Mouse (Mus musculus): ENCODE measurements around the gene Nop53.

Gene Nop53

DNA sequence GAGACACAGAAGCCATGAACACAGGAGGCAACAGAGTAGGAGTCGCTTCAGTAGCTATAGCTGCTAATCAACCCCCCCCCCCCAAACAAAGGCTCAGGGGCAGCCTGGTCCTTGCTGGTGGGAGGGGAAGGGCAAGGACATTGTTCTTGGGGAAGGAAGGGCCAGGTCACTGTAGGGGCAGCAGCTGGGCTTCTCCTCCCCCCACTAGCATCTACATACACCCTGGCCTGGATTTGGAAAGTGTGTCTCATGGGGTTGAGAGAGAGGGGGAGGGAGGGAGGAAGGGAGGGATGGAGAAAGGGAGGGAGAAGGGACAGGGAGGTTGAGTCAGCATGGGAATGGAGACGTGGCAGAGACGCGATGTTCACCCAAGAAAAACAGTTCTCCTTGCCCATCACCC is 14.8 kb upstream of the Nop53 start:
- in situ Hi-C loops (cut with MboI, MseI) = no loop called here

DNA sequence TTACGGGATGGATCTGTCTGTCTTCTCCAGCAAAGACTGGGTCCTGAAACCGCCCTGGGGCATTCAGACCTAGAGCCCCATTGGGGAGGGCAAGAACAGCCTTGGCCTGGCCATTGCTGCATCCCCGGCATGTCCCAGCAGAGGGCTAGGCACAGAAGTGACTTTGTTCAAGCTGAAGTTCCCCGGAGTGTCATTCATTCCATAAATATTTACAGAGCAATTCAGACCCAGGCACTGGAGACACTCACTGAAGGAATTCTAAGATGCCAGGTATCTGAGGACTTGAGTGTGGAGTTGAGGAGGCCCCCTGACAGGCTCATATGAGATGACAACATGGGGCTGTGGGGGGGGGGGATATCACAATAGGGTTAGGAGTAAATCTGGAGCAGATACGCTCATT is 10.3 kb upstream of the Nop53 start:
- in situ Hi-C loops (cut with MboI, MseI) = no loop called here

DNA sequence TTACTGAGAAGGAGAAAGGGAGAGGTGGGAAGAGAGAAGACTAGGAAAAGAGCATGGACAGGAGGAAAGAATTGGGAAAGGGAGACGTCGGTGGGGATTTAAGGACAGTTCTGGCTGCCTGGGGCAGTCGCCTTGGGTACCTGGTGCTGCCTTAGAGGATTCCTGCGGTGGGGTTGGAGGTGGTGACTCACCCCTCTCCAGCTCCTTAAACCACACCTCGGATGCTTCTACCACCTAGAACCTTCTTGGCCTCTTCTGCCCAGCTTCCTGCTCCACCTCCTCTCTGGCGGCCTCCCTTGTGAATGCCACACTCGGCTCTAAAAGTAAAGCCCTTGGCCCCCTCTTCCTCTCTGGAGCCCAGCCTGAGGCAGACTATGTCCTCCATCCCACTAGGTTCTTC is 9.6 kb upstream of the Nop53 start:
- in situ Hi-C loops (cut with MboI, MseI) = no loop called here

DNA sequence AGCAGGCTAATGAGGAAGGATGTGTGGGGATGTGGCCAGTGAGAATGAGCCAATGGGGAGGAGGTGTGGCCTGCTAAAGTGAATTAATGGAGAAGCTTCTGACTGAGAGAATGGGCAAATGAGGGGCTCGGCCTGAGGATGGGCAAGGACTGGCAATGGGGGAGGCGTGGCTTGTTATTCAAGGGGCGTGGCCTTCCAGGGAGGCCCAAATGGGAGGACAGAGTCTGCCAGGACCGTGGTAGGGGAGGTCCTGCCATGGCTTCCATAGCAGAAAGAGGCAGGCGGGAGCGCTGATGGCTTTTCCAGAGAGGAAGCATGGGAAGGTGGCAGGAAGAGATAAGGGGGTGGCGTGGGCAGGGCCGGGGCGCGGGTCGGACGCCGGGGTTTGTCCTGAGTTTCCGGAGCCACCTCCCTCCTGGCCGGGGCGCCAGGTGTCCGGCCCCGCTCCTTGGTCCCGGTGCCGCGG is 9.1 kb upstream of the Nop53 start:
- in situ Hi-C loops (cut with MboI, MseI) = no loop called here

GRCm38 (mm10) chr7:15954436-15954835 is 8.6 kb upstream of the Nop53 start:
- in situ Hi-C loops (cut with MboI, MseI) = no loop called here

- in situ Hi-C loops (cut with MboI, MseI) = no loop called here
Measured at GRCm38 (mm10) chr7:15953307-15954074, 7.6 kb upstream of the Nop53 start.

GRCm38 (mm10) chr7:15952416-15952815 is 6.5 kb upstream of the Nop53 start:
- in situ Hi-C loops (cut with MboI, MseI) = no loop called here

DNA sequence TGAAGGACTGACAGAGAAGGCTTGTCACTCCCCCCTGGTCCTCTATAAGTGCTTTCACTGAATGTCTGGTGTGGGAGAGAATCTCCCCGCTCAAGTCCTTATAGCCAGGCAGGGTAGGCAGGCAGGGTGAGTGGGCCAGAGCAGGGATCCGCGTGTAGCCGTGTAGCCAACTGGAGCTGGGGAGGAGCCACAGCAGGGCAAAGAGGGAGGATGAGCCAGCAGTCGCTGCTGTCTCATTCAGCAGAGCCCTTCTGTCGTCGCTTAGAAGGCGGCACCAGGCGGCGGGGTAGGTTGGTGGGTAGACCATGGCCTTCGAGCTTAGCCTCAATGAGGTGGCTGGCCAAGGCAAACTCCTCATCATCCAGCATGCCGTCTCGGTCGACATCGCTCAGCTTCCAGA is 4.1 kb upstream of the Nop53 start:
- in situ Hi-C loops (cut with MboI, MseI) = no loop called here

GRCm38 (mm10) chr7:15949216-15949790 is 3.4 kb upstream of the Nop53 start:
- in situ Hi-C loops (cut with MboI, MseI) = no loop called here

- in situ Hi-C loops (cut with MboI, MseI) = no loop called here
Measured at GRCm38 (mm10) chr7:15948381-15948941, 2.6 kb upstream of the Nop53 start.

DNA sequence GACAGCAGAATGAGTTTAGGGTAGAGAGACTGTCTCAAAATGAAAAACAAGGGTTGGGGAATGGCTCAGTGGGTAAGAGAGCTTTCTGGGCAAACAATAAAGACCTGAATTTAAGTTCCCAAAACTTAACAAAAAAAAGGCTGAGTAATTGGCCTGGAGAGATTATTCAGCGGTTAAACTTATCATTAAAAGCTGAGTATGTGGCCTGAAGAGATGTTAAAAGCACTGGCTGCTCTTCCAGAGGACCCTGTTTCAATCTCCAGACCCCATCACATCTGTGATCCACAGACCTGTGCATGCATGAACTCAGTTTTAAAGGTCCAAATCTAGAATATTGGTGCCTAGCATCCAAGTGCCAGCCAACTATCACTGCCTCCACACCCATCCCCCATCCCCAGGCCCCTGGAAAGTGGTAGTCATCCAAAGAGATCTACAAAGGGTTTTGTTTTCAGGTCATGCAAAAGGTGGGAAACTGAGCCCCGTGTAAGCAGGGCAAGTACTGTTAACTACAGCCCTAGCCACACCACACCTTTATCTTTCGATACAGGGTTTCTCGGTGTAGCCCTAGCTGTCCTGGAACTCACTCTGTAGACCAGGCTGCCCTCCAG is 1.9 kb upstream of the Nop53 start:
- in situ Hi-C loops (cut with MboI, MseI) = no loop called here

DNA sequence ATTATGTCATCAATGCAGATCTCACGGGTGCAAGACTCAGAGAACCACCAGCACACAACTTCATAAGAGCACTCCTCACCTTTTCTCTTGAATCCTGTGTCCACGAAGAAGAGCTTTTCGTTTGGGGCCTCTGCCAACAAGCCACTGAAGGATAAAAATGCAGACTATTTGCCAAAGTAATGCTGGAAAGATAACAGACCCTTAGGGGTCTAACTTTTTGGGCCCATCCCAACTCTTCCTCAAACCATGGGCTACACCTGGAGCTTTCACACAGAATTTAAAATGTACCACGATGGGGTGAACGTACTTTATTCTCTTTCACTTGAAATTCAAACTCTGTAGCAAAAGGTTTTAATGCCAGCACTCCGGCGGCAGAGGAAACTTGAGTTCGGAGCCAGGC is 663 bp downstream of the Nop53 start:
- in situ Hi-C loops (cut with MboI, MseI) = no loop called here

DNA sequence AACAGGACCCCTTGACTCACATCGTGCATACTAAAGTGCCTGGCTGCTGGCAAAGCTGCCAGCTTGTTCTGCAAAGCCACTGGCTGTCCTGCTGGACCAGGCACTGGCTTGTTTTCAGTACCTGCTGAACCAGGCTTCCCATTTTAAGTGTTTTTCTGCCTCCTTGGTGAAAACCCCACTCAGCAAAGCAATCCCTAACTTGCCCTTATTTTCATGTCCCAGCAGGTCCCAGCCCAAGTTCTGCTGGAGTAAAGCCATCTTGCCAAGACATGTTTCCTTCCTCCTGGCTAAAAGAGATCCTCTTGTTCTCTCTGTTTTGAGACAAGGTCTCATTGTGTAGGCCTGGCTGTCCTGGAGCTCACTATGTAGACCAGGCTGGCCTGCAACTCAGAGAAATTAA is 1.6 kb downstream of the Nop53 start:
- in situ Hi-C loops (cut with MboI, MseI) = no loop called here

DNA sequence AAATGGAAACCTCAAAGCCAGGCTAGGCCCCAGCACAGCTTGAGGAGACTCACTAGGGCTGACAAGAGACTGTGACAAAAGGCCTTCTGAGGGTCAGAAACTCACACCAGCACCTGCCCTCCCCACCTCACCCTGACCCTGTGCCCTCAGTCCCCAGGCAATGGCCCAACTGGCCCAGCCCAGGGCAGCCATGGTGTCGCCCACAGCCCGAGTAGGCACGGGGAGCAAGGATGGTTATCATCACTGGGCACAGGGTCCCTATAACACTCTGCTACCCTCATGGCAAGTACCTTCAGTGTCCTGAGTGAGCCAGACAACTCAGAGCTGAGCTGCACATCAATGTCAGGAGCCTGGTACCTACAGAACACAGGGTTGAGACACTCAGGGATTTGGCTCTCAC is 7.3 kb downstream of the Nop53 start:
- in situ Hi-C loops (cut with MboI, MseI) = no loop called here

- in situ Hi-C loops (cut with MboI, MseI) = no loop called here
Measured at GRCm38 (mm10) chr7:15937491-15937890, 8.4 kb downstream of the Nop53 start.

GRCm38 (mm10) chr7:15933437-15934359 is 12.2 kb downstream of the Nop53 start:
- in situ Hi-C loops (cut with MboI, MseI) = loop anchor here (5.0 kb wide), 1 partner anchor 39 kb away; no protein-coding TSS in a partner anchor

DNA sequence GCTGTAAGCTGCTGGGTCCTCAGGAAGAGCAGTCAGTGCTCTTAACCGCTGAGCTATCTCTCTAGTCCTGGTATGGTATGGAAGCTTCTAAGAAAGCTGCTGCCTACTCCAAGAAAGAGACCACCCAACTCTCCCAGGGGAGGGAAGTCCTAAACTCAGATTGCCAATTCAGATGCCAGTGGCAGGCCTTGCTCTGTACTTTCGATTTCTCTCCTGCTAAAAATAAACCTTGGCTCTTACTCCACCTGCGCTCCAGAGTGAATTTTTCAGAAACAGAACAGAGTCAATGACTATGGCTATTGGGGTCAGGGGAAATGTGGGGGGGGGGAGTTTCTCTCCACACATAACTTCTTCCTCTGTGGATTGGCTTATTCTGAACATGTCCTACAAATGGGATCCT is 14.2 kb downstream of the Nop53 start:
- in situ Hi-C loops (cut with MboI, MseI) = loop anchor here (5.0 kb wide), 1 partner anchor 41 kb away; no protein-coding TSS in a partner anchor

DNA sequence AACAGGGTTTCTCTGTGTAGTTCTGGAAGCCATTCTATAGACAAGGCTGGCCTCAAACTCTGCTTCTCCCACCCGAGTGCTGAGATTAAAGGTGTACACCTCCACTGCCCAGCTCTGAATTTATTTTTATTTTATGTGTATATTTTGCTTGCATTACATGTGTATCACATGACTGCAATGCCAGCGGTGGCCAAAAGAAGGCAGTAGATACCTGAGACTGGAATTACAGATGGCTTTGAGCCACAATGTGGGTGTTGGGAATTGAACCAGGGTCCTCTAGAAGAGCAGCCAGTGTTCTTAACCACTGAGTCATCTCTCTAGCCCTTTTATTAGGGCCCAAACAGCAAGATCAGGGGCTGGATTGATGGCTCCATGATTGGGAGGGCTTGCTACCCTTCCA is 15.3 kb downstream of the Nop53 start:
- in situ Hi-C loops (cut with MboI, MseI) = loop anchor here (5.0 kb wide), 1 partner anchor 42 kb away; no protein-coding TSS in a partner anchor

DNA sequence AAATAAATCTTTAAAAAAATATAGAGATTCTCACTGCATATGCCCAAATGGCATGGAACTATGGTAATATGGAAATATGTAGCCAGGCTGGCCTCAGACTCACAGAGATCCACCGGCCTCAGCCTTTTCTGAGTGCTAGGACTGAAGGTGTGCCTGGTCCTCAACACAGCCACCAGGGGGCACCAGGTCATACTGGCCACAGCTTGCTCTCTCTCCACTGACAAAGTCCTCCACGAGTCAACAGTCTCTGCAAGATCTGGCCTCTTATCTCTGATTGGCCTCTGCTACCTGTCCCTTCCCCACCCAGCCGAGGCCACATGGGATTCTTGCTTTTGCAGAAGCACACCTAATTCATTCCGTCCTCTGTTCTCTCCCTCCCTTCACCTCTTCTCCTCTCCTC is 16.0 kb downstream of the Nop53 start:
- in situ Hi-C loops (cut with MboI, MseI) = loop anchor here (5.0 kb wide), 1 partner anchor 42 kb away; no protein-coding TSS in a partner anchor

- in situ Hi-C loops (cut with MboI, MseI) = no loop called here
Measured at GRCm38 (mm10) chr7:15922220-15922773, 23.6 kb downstream of the Nop53 start, which contains the start of gene Selenow. Selenow (minus strand) TSS chr7:15922402.

DNA sequence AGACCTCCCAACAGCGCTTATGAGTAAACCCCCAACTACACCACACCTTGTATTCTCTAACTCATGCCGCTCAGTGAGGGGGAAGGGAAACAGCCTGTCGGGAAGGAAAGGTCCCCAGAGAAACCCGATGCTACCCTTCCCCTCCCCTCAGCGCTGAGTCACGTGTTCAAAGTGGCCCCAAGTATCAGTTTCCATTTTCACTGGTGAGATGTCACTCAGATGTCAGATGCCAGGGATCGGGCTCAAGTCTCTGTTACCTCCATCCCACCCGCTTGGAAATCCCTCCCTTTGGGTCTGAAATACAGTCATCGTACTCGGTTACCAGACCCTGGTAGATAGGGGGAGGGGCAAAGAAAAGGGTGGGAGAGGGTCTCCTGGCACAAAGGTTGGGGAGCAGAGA is 24.1 kb downstream of the Nop53 start:
- in situ Hi-C loops (cut with MboI, MseI) = no loop called here
